Mouse (Mus musculus): ENCODE measurements at regions not wholly inside any gene's neighbourhood (a gene's known extent, or its start where the extent isn't known, plus 50 kb on each side); places are given as distances from the start of the nearest gene placed in this dataset.

DNA sequence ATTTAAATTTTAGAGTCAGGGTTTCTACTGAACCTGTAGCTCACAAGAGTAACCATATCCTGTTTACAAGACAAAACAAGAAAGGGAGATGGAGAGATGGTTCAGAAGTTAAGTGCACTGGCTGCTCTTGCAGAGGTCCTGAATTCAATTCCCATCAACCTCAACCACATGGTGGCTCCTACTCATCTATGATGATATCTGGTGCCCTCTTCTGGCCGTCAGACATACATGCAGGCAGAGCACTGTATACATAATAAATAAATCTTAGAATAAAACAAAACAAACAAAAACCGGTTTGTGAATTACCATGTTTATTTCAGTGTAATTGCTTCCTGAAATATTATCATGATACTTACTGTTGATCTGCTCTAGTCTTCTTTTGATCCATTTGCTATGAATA is 845.4 kb downstream of the Pcdh18 start:
- no peak overlapping the region for H3K27ac ChIP-seq (replicated peaks; ENCODE audit: low read depth, low read length)
- H3K4me2 ChIP-seq (ENCODE audit: low read length) = no peak overlapping the region
- no peaks in the 10 kb centered on the region for H3K27me3 ChIP-seq (ENCODE audit: control insufficient read depth, insufficient read depth, low read length)
- no peaks in the 10 kb centered on the region for H3K9me3 ChIP-seq (ENCODE audit: control insufficient read depth, low read length)
- H3K9ac ChIP-seq (replicated peaks; ENCODE audit: low read length) = no peak overlapping the region
- H3K36me3 ChIP-seq (ENCODE audit: control insufficient read depth, insufficient read depth, low read length) = no peaks in the 10 kb centered on the region
- H3K4me3 ChIP-seq (replicated peaks; ENCODE audit: low read depth, low read length) = no peak overlapping the region
- ATAC-seq (ENCODE audit: low FRiP score, low TSS enrichment) = no peak
- no peak for DNase-seq
- WGBS = 70% methylated on average over 2 of the region's 2 CpGs
- no peaks in the 10 kb centered on the region for H3K4me1 ChIP-seq (ENCODE audit: control insufficient read depth, insufficient read depth, low read length)

DNA sequence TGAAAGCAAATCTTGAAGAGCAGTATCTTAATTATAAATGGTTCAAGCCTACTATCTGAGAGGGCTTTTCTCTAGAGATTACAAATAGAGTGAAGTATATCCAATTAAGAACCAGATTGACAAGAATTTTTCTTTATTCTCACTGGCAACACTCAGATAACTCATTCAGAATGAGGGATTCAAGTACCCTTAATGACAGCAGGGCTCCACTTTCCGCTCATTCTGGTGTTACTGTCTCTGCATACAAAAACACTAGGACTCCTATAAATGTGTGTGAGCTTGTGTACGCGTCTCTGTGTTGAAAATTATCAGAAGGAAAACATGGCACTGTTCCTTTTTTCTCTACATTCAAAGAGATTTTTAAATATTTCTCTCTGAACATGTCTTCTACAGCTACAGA is 866.7 kb downstream of the Pcdh18 start:
- no peak overlapping the region for H3K4me3 ChIP-seq (replicated peaks; ENCODE audit: low read depth, low read length)
- H3K9ac ChIP-seq (replicated peaks; ENCODE audit: low read length) = no peak overlapping the region
- ATAC-seq (ENCODE audit: low FRiP score, low TSS enrichment) = peak; percentile 20; the same call in 1 of the 2 replicates
- 56% methylated on average over 3 of the region's 3 CpGs for WGBS
- DNase-seq = peak; percentile 28
- no peak overlapping the region for H3K4me2 ChIP-seq (ENCODE audit: low read length)
- H3K27me3 ChIP-seq (ENCODE audit: control insufficient read depth, insufficient read depth, low read length) = no peaks in the 10 kb centered on the region
- no peaks in the 10 kb centered on the region for H3K36me3 ChIP-seq (ENCODE audit: control insufficient read depth, insufficient read depth, low read length)
- no peaks in the 10 kb centered on the region for H3K9me3 ChIP-seq (ENCODE audit: control insufficient read depth, low read length)
- H3K27ac ChIP-seq (replicated peaks; ENCODE audit: low read depth, low read length) = no peak overlapping the region
- no peaks in the 10 kb centered on the region for H3K4me1 ChIP-seq (ENCODE audit: control insufficient read depth, insufficient read depth, low read length)

DNA sequence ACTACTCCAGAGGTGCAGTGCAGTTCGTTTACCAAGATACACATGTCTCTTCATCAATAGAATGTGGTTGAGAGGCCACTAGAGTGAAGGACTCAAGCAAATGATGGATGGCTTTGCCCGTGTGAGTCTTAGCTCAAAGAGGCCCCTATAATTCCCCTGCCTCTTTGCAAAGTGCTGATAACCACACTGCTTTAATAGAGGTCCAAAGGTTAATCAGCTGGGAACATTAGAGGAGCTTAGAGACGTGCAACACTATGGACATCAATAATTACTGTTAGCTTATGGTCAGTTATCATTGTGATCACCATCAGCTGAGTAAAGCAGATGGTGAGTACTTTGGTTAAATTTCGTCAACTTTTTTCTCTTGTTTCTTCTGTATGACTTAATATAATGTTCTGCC is 869.2 kb downstream of the Pcdh18 start:
- H3K36me3 ChIP-seq (ENCODE audit: control insufficient read depth, insufficient read depth, low read length) = no peaks in the 10 kb centered on the region
- DNase-seq = no peak
- no peak overlapping the region for H3K4me2 ChIP-seq (ENCODE audit: low read length)
- no peaks in the 10 kb centered on the region for H3K9me3 ChIP-seq (ENCODE audit: control insufficient read depth, low read length)
- no peak for ATAC-seq (ENCODE audit: low FRiP score, low TSS enrichment)
- no peak overlapping the region for H3K4me3 ChIP-seq (replicated peaks; ENCODE audit: low read depth, low read length)
- no peaks in the 10 kb centered on the region for H3K4me1 ChIP-seq (ENCODE audit: control insufficient read depth, insufficient read depth, low read length)
- WGBS = 53% methylated on average over 4 of the region's 4 CpGs
- H3K9ac ChIP-seq (replicated peaks; ENCODE audit: low read length) = no peak overlapping the region
- no peaks in the 10 kb centered on the region for H3K27me3 ChIP-seq (ENCODE audit: control insufficient read depth, insufficient read depth, low read length)
- H3K27ac ChIP-seq (replicated peaks; ENCODE audit: low read depth, low read length) = no peak overlapping the region

DNA sequence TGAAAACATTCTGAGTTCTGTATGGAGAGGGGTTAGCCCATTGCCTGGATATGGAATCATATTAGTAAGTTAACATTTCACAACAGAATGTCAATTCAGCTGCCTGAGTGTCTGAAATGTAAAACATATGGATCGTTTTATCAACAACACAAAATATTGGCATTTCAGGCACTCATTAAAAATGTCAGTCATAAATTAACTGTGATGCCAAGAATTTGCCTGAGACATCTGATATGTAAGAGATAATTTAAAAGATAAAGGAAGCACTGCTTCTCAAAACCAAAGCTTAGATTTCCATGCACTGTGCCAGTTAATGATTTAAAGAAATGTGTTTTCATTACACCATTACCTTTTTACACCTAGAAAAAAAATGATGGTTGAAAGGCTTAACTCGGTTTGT is 887.6 kb downstream of the Pcdh18 start:
- Histone ChIP-seq H3K27me3 (ENCODE audit: control insufficient read depth, insufficient read depth, low read length) (no peaks in the 10 kb centered on the region), H3K4me2 (ENCODE audit: low read length) (no peak overlapping the region), H3K4me1 (ENCODE audit: control insufficient read depth, insufficient read depth, low read length) (no peaks in the 10 kb centered on the region), H3K36me3 (ENCODE audit: control insufficient read depth, insufficient read depth, low read length) (no peaks in the 10 kb centered on the region), H3K27ac (replicated peaks; ENCODE audit: low read depth, low read length) (no peak overlapping the region), H3K9me3 (ENCODE audit: control insufficient read depth, low read length) (no peaks in the 10 kb centered on the region), H3K4me3 (replicated peaks; ENCODE audit: low read depth, low read length) (no peak overlapping the region), H3K9ac (replicated peaks; ENCODE audit: low read length) (no peak overlapping the region)
- 82% methylated on average over 2 of the region's 2 CpGs for WGBS
- ATAC-seq (ENCODE audit: low FRiP score, low TSS enrichment) (no peak), DNase-seq (no peak)

DNA sequence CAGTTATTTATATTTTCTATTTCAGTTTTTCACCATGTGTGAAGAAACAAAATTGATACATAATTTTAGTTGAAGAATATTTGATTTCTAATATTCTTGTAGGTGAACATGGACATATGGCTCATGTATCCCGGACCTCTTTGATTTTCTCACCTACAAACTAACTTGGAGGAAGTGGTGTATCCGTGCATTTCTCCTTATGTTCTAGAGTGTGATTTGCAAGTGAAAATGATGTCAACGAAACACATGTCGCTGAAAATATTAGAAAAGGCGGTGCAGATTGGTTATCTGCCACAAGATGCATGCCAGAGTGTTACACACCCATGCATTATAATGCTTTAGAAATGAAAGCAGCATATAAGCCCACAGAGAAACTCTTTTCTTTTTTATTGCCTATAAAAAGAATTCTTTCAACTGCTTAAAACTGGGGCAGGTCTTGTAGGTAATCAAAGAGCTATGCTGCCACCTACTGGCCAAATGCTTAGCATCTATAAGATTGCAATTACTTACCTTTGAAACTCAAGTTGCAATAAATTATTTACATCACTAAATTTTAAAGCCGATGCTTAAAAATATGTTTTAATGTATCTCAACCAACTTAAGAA is 911.0 kb downstream of the Pcdh18 start:
- H3K9ac ChIP-seq (replicated peaks; ENCODE audit: low read length) = no peak overlapping the region
- WGBS = 43% methylated on average over 6 of the region's 6 CpGs

DNA sequence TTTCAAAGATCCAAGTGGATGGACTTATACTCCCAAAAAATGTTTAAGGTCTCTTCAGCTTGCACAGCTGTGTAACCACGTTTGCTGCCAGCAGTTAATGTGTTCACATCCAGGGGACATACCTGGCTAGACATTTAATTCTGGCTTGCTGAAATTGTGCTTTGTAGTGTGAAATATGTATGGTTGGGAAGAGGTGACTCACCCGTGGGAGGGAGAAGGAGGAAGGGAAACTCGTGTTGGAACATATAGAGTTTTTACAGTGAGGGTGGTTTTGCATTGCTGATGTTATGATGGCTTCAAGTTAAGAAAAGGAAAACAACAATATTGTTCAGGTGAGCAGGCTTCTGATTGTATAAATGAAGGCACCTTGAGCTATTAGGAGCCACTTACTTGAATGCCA is 916.4 kb downstream of the Pcdh18 start:
- Histone ChIP-seq H3K27ac (replicated peaks; ENCODE audit: low read depth, low read length) (no peak overlapping the region), H3K36me3 (ENCODE audit: control insufficient read depth, insufficient read depth, low read length) (no peaks in the 10 kb centered on the region), H3K27me3 (ENCODE audit: control insufficient read depth, insufficient read depth, low read length) (no peaks in the 10 kb centered on the region), H3K4me2 (ENCODE audit: low read length) (no peak overlapping the region), H3K9me3 (ENCODE audit: control insufficient read depth, low read length) (no peaks in the 10 kb centered on the region), H3K4me1 (ENCODE audit: control insufficient read depth, insufficient read depth, low read length) (no peaks in the 10 kb centered on the region), H3K4me3 (replicated peaks; ENCODE audit: low read depth, low read length) (no peak overlapping the region), H3K9ac (replicated peaks; ENCODE audit: low read length) (no peak overlapping the region)
- DNase-seq (no peak), ATAC-seq (ENCODE audit: low FRiP score, low TSS enrichment) (no peak)
- 84% methylated on average over 3 of the region's 3 CpGs for WGBS

More for the DNA sequence above, 911.0 kb downstream of the Pcdh18 start:
- Histone ChIP-seq H3K9me3 (ENCODE audit: control insufficient read depth, low read length) (no peaks in the 10 kb centered on the region), H3K4me1 (ENCODE audit: control insufficient read depth, insufficient read depth, low read length) (no peaks in the 10 kb centered on the region), H3K4me2 (ENCODE audit: low read length) (no peak overlapping the region), H3K27me3 (ENCODE audit: control insufficient read depth, insufficient read depth, low read length) (no peaks in the 10 kb centered on the region), H3K4me3 (replicated peaks; ENCODE audit: low read depth, low read length) (no peak overlapping the region), H3K36me3 (ENCODE audit: control insufficient read depth, insufficient read depth, low read length) (no peaks in the 10 kb centered on the region), H3K27ac (replicated peaks; ENCODE audit: low read depth, low read length) (no peak overlapping the region)
- ATAC-seq (ENCODE audit: low FRiP score, low TSS enrichment) (peak; percentile 64), DNase-seq (peak; percentile 96)

DNA sequence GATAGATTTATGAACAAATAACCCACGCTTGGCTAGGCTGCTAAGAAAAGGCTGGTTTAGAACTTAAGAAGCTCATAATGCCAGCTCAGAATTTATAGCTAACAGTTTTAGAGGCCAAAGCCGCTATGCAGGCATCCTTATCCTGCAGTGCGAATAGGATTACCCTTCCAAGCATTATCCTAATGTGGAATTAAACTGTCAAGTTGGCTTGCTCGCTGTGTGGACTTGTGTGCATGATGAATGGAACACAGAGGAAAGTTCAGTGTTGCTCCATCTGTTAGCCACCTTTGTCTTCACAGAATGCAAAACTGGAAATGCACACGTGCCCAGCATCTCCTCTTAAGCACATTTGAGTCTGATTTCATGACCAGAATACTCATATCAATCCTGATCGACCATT is 933.8 kb downstream of the Pcdh18 start:
- ATAC-seq (ENCODE audit: low FRiP score, low TSS enrichment) (peak; percentile 48; the same call in 1 of the 2 replicates), DNase-seq (peak; percentile 64)
- 18% methylated on average over 6 of the region's 6 CpGs for WGBS
- H3K4me2 ChIP-seq (ENCODE audit: low read length) = no peak overlapping the region
- H3K4me3 ChIP-seq (replicated peaks; ENCODE audit: low read depth, low read length) = no peak overlapping the region
- H3K27ac ChIP-seq (replicated peaks; ENCODE audit: low read depth, low read length) = no peak overlapping the region
- no peaks in the 10 kb centered on the region for H3K9me3 ChIP-seq (ENCODE audit: control insufficient read depth, low read length)
- H3K36me3 ChIP-seq (ENCODE audit: control insufficient read depth, insufficient read depth, low read length) = no peaks in the 10 kb centered on the region
- H3K4me1 ChIP-seq (ENCODE audit: control insufficient read depth, insufficient read depth, low read length) = no peaks in the 10 kb centered on the region
- no peak overlapping the region for H3K9ac ChIP-seq (replicated peaks; ENCODE audit: low read length)
- peaks cover 4% of the 10 kb centered on the region; the same call in 1 of the 2 replicates for H3K27me3 ChIP-seq (ENCODE audit: control insufficient read depth, insufficient read depth, low read length)

DNA sequence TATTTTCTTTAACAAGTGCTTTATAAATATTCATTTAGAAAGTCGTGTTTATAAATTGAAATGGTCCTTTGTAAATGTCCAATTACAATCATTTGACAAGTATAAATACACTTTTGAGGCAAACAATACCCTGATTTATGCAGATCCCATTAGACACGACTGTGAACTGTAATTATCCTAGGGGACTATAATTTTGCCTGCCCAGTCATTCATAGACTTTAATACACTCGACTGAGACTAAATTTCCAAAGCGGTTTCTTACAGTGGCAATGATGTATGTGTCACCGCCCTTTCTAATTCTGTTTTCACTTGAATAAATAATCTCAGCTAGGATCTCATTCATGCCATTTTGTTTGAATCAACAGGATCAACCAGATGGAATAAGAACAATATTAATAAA is 952.7 kb downstream of the Pcdh18 start:
- WGBS = 28% methylated on average over 5 of the region's 5 CpGs
- DNase-seq (peak; percentile 43), ATAC-seq (ENCODE audit: low FRiP score, low TSS enrichment) (peak; percentile 58; the same call in 1 of the 2 replicates)
- Histone ChIP-seq H3K4me3 (replicated peaks; ENCODE audit: low read depth, low read length) (no peak overlapping the region), H3K27me3 (ENCODE audit: control insufficient read depth, insufficient read depth, low read length) (no peaks in the 10 kb centered on the region), H3K9me3 (ENCODE audit: control insufficient read depth, low read length) (no peaks in the 10 kb centered on the region), H3K4me2 (ENCODE audit: low read length) (no peak overlapping the region), H3K9ac (replicated peaks; ENCODE audit: low read length) (no peak overlapping the region), H3K27ac (replicated peaks; ENCODE audit: low read depth, low read length) (no peak overlapping the region), H3K4me1 (ENCODE audit: control insufficient read depth, insufficient read depth, low read length) (no peaks in the 10 kb centered on the region), H3K36me3 (ENCODE audit: control insufficient read depth, insufficient read depth, low read length) (no peaks in the 10 kb centered on the region)

DNA sequence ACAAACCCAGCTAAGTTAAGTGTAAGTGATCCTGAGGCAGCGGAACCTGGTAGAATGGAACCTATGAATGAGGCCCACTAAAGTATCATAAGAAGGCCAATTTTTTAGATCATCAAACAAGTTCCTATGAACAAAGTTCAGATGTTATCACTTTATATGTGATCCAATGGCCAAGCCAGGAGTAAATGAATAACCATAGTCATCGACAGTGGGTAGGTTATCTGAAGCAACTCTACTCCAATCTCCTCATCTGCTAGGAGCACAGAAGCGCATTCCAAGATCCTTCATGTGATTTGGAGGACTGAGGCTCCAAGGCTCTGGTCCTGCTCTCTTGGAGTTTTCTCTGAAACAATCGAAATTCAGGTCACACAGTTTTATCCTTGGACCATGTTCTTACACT is 985.4 kb downstream of the Pcdh18 start:
- WGBS = 88% methylated on average over 4 of the region's 4 CpGs
- Histone ChIP-seq H3K9me3 (ENCODE audit: control insufficient read depth, low read length) (no peaks in the 10 kb centered on the region), H3K9ac (replicated peaks; ENCODE audit: low read length) (no peak overlapping the region), H3K36me3 (ENCODE audit: control insufficient read depth, insufficient read depth, low read length) (no peaks in the 10 kb centered on the region), H3K4me3 (replicated peaks; ENCODE audit: low read depth, low read length) (no peak overlapping the region), H3K27ac (replicated peaks; ENCODE audit: low read depth, low read length) (no peak overlapping the region), H3K4me1 (ENCODE audit: control insufficient read depth, insufficient read depth, low read length) (no peaks in the 10 kb centered on the region), H3K27me3 (ENCODE audit: control insufficient read depth, insufficient read depth, low read length) (no peaks in the 10 kb centered on the region), H3K4me2 (ENCODE audit: low read length) (no peak overlapping the region)
- no peak for ATAC-seq (ENCODE audit: low FRiP score, low TSS enrichment)
- DNase-seq = no peak

All from midbrain, embryonic 14.5 days (tissue).